Mouse (Mus musculus) Patski (cell line): ENCODE measurements around the gene Map2k1. TPM values are rescaled to one million over a fixed set of nuclear protein-coding genes. Genes with fewer than 3 reads are reported as not detected.

ENCODE experiments used
- ATAC-seq: fragments of 100-300 bp; one replicate; pipeline ENCODE4 v1.8.0; 2021
- CTCF ChIA-PET: fragments of 350-600 bp; sonication (Branson Sonifier 250); formaldehyde crosslinking; loops from one replicate; lab custom pipeline; 2022; ENCODE audit warnings: inconsistent platforms; lab: Charles Lee
- POLR2A ChIA-PET: fragments of 350-600 bp; sonication (Branson Sonifier 250); formaldehyde crosslinking; loops from one replicate; lab custom pipeline; 2022; ENCODE audit warnings: antibody characterized with exemption, inconsistent platforms; lab: Charles Lee
- DNase-seq: peaks from one replicate; pipeline ENCODE4 v3.0.0-alpha.2; 2011; ENCODE audit warnings: low read depth, low spot score
- H3K27me3 ChIP-seq: fragments of 371-371 bp; one replicate; pipeline ENCODE4 v1.5.1; 2021
- CTCF ChIP-seq: fragments of 100-300 bp; IDR thresholded peaks from one replicate; pipeline ENCODE4 v1.5.1; 2021
- in situ Hi-C: fragments of 300-500 bp; cut with MboI; formaldehyde crosslinking; loops from 3 replicates; pipeline ENCODE4 v1.11.1; 2018; ENCODE audit warnings: low pct_unique_long_range_greater_than_20kb, mixed read lengths
- polyA plus RNA-seq: library from polyadenylated mRNA; unstranded; gene quantifications from one replicate; pipeline ENCODE4 v1.2.3, GENCODE M21; 2021

Map2k1 gene
- polyA plus RNA-seq, 1 experiment from 2014 or later, result 115 TPM

DNA sequence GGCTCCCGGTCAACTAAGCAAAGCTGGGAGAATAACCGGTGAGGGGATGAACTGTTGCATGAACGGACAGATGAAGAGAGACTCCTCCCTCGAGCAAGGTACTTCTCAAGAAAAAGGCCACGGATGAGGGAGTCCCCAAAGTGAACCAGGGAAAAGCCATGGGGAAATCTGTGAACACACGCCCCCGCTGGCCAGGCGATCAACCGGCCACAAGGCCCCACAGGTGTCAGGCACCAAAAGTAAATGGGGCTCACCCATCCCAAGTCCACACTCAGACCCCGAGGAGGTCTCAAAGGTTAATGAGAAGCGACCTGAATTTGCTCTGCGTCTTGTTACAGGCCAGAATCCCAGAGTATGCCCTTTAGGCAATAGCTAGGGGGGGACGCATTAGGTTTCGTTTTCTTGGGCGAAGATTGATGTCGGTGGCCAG lies 825 bp downstream of the Map2k1 start:
- peak; percentile 35 for TF ChIP-seq CTCF
- DNase-seq (peak; percentile 17), ATAC-seq (peak; percentile 27)
- CTCF ChIA-PET, result interaction anchor here (1.4 to 4.0 kb wide), 4 partner anchors 40 to 74 kb away, joined by 3 to 13 read pairs (median 4); partner anchors contain the start of gene Snapc5
- in situ Hi-C loops, result loop anchor here (5.0 kb wide), 1 partner anchor 70 kb away; no protein-coding TSS in a partner anchor
- POLR2A ChIA-PET, result interaction anchor here (1.2 to 1.6 kb wide), 7 partner anchors 39 to 76 kb away, joined by 4 to 9 read pairs (median 5); no protein-coding TSS in a partner anchor
- H3K27me3 ChIP-seq, result no peaks in the 10 kb centered on the region

DNA sequence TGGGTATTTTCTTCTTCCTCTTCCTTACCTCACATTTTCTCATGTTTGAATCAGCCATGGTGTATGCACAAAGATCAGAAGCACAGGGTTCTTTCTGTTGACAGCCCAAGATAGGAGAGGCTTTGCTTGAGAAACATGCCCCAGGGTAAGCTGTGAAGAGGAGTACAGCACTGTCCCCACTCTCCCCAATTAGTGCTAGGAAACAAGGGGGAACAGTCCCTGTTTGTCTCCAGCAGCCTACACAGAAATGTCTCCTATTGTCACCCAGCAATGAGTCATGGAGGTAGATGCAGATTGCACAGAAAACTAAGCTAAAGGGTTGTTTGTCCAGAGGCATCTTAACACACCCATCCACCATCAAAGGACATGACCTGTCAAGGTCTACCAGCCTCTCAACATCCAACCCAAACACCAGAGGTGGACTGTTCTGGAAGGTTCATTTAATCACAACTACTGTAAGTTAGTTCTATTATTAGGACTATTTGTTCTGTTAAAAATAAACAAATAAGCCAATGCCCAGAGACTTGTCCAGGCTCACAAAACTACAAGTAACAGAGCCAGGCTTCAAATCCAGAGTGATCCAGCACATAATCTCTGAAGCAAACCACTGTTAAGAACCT lies 3.2 kb downstream of the Map2k1 start:
- no peak for TF ChIP-seq CTCF
- ATAC-seq, result no peak
- ChIA-PET CTCF (no interaction called here), POLR2A (no interaction called here)
- no peak for DNase-seq
- in situ Hi-C loops, result loop anchor here (5.0 kb wide), 1 partner anchor 68 kb away; no protein-coding TSS in a partner anchor
- H3K27me3 ChIP-seq, result no peaks in the 10 kb centered on the region

DNA sequence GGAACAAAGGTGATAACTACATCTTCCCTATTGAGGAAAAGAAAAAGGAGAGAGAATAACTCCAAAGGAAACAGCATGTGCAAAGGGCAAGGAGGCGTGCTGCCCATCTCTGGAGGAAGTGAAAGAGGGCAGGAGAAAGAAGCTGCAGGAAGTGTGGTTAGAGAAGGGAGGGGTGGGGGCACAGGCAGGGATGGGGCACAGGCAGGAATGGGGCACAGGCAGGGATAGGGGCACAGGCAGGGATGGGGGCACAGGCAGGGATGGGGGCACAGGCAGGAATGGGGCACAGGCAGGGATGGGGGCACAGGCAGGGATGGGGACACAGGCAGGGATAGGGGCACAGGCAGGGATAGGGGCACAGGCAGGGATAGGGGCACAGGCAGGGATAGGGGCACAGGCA lies 4.1 kb downstream of the Map2k1 start:
- ChIA-PET POLR2A (no interaction called here), CTCF (no interaction called here)
- in situ Hi-C loops, result no loop called here
- ATAC-seq (no peak), DNase-seq (no peak)
- TF ChIP-seq CTCF, result no peak
- H3K27me3 ChIP-seq, result no peaks in the 10 kb centered on the region

DNA sequence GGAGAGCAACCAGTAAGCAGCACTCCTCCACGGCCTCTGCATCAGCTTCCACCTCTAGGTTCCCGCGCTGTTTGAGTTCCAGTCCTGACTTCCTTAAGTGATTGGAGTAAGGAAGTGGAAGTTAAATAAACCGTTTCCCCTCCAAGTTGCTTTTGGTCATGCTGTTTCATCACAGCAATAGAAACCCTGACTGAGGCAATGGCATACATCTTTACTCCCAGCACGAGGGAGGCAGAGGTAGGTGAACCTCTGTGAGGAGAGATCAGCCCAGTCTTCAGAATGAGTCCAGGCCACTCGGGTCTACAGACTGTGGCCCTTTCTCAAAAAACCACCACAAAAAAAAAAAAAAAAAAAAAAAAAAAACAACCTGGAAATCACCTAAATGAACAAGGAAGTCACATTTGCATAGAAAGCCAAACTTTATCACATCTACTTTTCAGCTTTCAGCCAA lies 11.0 kb downstream of the Map2k1 start:
- ATAC-seq (no peak), DNase-seq (no peak)
- ChIA-PET CTCF (no interaction called here), POLR2A (no interaction called here)
- no peaks in the 10 kb centered on the region for H3K27me3 ChIP-seq
- TF ChIP-seq CTCF, result no peak
- in situ Hi-C loops, result no loop called here

DNA sequence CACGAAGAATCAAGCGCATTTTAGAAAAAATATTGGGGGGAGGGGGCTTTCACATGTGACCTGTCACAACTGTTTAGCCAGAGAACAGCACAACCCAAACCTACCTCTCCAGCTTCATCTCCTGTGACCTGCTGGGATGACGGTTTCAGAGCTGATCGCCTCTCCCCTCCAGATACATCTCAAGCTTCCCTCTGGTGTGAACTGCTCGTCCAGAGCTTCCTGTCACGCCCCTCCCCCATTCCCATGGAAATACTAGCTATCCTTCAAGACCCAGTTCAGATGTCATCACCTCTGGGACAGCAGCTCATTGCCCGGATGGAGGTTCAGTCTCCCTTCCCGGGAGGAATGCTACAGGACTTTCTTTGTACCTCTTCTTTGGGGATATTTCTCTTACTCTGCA lies 12.8 kb downstream of the Map2k1 start:
- TF ChIP-seq CTCF, result no peak
- POLR2A ChIA-PET, result interaction anchor here (0.6 kb wide), 1 partner anchor 120 kb away, joined by 4 read pairs; no protein-coding TSS in a partner anchor
- ATAC-seq (no peak), DNase-seq (no peak)
- CTCF ChIA-PET, result interaction anchor here (1.4 to 1.8 kb wide), 2 partner anchors 9 to 32 kb away, joined by 4 to 5 read pairs; no protein-coding TSS in a partner anchor
- no peaks in the 10 kb centered on the region for H3K27me3 ChIP-seq
- in situ Hi-C loops, result no loop called here

DNA sequence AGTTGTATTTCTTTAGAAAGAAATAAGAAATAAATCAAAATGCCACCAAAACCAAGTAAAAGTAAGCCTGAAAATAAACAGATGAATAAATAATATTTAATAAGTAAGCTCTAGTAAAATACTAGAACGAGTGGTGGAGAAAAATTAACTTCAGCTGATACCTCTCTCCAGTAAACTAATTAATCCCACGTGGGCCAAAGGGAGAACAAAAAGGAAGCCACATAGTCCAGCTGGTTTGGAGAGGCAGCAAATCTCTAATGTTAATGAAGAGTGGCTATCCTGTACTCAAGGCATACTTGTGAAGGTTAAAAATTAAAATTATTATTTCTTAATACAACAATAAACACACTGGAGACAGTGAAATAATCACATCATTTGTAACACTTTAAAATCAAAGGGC lies 13.3 kb downstream of the Map2k1 start:
- no peak for TF ChIP-seq CTCF
- POLR2A ChIA-PET, result no interaction called here
- in situ Hi-C loops, result no loop called here

DNA sequence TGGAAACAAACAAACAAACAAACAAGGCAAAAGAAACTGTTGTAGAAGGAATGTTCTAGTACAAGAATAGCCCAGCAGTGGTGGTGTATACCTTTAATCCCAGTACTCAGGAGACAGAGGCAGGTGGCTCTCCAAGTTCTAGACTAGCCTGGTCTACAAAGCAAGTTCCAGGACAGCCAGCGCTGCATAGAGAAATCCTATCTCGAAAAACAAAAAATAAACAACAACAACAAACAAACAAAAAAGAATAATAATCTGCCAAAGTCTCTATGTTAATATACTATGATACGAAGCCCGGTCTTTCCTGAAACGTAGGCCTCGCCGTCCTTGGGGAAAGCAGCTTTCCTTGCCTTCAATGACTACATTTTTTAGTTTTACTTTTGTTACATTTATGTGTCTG lies 17.4 kb downstream of the Map2k1 start:
- ATAC-seq (no peak), DNase-seq (no peak)
- H3K27me3 ChIP-seq, result no peaks in the 10 kb centered on the region
- ChIA-PET CTCF (no interaction called here), POLR2A (no interaction called here)
- no peak for TF ChIP-seq CTCF
- in situ Hi-C loops, result no loop called here

More for the DNA sequence above, 13.3 kb downstream of the Map2k1 start:
- H3K27me3 ChIP-seq, result no peaks in the 10 kb centered on the region
- no peak for ATAC-seq
- CTCF ChIA-PET, result interaction anchor here (1.4 to 1.8 kb wide), 2 partner anchors 8 to 31 kb away, joined by 4 to 5 read pairs; no protein-coding TSS in a partner anchor
- DNase-seq, result no peak

DNA sequence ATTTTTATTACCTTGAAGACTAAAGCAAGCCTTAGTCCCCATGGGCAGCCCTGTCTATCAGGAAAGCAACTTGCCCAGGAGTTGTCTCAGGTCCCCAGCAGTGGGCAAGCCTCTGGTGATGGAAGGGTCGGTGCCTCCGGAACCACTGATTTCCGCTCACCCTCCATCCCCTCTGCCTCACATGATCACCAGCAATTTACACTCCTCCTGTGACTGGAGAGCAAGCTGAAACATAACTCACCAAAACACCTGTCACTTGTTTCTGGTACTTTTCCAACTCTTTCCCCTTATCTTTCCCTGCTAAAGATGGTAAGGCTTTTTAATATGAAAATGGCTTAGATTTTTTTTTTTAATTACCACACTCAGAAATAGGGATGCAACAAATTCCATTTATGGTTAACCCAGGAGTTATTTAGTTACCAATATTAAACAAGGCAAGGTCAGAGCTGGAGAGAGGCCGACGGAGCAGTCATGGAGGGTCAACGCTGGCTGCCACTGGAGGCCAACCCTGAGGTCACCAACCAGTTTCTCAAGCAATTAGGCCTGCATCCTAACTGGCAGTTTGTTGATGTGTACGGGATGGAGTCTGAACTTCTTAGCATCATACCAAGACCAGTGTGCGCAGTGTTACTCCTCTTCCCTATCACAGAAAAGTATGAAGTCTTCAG lies 18.5 kb downstream of the Map2k1 start, which contains the start of gene Uchl4:
Gene Uchl4, plus strand, starts transcription at position 434 of the 668 bp plus-strand sequence.
- no peak for TF ChIP-seq CTCF
- ATAC-seq (no peak), DNase-seq (no peak)
- ChIA-PET POLR2A (no interaction called here), CTCF (interaction anchor here (1.4 kb wide), 1 partner anchor 10 kb away, joined by 4 read pairs; no protein-coding TSS in a partner anchor)
- no peaks in the 10 kb centered on the region for H3K27me3 ChIP-seq
- in situ Hi-C loops, result no loop called here

DNA sequence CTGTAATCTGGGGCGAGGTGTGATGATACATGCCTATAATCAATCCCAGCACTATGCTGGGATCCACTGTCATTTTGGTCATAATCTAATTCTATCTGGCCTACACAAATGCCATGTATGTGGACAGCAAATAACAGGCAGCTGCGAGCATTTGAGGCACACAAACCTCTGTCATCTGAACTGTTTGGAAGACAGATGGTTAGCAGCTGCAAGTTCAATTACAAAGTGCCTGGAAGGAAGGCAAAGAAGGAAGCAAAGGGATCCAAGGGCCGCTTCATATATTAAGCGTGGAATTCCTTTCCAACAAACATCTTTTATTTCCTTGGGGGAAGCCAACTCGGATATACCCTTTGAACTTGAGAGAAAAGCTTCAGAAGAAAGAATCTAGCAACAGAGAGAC lies 19.8 kb downstream of the Map2k1 start:
- POLR2A ChIA-PET, result no interaction called here
- H3K27me3 ChIP-seq, result no peaks in the 10 kb centered on the region
- no peak for TF ChIP-seq CTCF
- CTCF ChIA-PET, result interaction anchor here (1.4 kb wide), 1 partner anchor 11 kb away, joined by 4 read pairs; no protein-coding TSS in a partner anchor
- DNase-seq (no peak), ATAC-seq (no peak)
- in situ Hi-C loops, result no loop called here

DNA sequence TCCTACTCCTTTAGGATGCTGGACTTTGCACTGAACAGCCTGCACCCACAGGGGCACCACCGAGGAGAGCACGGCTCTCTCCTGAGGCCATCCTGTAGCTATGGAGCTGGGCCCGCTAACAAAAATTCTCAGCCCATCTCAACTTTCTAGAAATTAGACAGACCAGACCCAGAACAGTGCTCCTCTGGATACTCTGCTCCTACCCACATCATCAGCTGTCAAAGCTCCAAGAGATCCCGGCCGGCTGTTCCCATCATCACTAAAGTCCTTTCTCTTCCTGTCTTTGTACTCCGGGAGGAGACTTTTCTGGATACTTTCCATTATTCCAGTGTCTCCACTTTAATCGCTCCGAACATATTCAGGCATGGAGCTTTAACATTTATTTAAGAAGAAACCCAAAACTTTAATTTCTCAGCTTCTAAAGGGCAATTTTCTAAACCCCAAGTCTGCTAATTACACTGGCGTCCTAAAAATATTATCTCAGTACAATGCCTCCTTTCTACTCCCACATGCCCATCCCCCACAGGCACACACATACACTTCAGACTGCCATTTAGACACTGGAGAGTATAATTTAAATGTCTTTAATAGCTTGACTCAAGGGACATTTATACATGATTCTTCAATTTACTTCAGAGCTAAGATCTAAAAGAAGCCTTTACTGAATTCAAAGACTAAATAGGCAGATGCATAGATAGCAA lies 21.0 kb downstream of the Map2k1 start:
- ATAC-seq (no peak), DNase-seq (no peak)
- CTCF ChIA-PET, result interaction anchor here (1.2 to 1.6 kb wide), 2 partner anchors 8 to 12 kb away, joined by 3 to 5 read pairs; no protein-coding TSS in a partner anchor
- in situ Hi-C loops, result no loop called here
- POLR2A ChIA-PET, result no interaction called here
- TF ChIP-seq CTCF, result no peak
- no peaks in the 10 kb centered on the region for H3K27me3 ChIP-seq
